Mouse (Mus musculus): ENCODE results near the gene Plscr2.

- TF ChIP-seq POLR2A (IDR thresholded peaks at IDR 0.05; ENCODE audit: borderline replicate concordance, extremely low read depth, low read depth, low read length) (no peak), CTCF (IDR thresholded peaks at IDR 0.05; ENCODE audit: insufficient read depth, low read length) (no peak)
Observed at GRCm38 (mm10) chr9:92292922-92293321, 17.5 kb downstream of the Plscr2 start.

Measured in lung, adult 2 months (tissue).